Mouse (Mus musculus): ENCODE results near the gene Slc5a4b.
A peak's percentile ranks its signal among the peaks of the same experiment; 100 is the strongest.
"Not testable (repeated sequence)": the region's sequence is repeated elsewhere in the genome, so short reads cannot be mapped to it uniquely, and the experiment has no call there.

Slc5a4b gene

DNA sequence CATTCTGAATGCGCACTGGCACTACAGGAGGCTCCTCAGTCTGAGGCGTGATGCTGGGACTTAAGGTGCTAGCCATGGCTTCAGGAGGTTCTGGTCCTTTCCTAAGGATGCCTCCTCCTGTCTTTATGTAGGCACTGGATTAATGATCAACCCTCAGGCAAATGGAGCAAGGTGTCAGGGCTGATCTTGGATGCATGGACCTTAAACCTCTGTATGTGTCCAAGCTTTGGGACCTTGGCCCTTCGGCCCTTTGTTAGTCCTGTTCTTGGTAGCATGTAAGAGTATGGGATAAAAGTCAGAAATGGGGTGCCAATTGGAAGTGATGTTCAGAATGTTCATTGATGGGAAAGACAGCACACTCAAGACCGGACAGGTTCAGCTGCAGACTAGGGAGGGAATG, at the start of gene Slc5a4b:
Gene Slc5a4b, minus strand, starts transcription at position 101 of the 400 bp plus-strand sequence.
- DNase-seq (ENCODE audit: low spot score in 2 of 2): no peak

DNA sequence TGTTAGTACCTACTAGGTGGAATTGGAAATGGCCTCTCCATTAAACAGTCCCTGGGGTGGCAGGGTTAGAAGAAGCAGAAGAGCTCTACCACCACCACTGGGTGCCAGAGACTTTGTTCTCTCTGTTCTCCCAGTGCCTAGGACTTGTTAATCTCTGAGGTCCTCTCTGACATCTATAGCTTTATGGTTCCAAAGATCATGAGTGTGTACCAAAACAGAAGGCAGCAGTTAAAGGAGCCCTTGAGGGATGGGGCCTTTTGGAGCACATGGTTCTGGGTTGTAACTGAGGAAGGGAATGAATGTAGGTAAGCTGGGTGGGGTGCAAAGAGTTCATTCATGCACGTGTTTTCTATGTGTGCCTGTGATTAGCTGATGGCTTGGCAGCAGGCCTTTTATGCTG, 47.2 kb upstream of the Slc5a4b start:
- DNase-seq (ENCODE audit: low spot score in 2 of 2): no peak

DNA sequence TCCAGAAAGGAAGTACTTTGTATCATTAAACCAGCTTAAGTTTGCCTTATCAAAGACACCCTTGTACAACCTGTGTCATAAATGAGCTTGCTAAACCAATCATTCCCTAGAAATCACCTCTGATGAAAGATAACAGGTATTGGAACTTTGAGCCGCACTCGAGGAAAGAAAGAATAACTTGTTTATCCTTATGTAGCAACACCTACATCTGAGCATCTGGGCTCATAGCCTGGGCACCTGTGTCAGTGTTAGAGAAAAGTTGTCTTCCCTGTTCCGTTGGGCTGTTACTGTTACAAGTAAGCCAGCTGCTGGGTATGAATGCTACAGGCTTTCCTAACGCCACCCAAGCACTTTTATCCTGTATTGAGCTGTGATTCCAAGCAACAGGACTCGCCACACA, 46.8 kb upstream of the Slc5a4b start:
- DNase-seq (ENCODE audit: low spot score in 2 of 2): no peak

DNA sequence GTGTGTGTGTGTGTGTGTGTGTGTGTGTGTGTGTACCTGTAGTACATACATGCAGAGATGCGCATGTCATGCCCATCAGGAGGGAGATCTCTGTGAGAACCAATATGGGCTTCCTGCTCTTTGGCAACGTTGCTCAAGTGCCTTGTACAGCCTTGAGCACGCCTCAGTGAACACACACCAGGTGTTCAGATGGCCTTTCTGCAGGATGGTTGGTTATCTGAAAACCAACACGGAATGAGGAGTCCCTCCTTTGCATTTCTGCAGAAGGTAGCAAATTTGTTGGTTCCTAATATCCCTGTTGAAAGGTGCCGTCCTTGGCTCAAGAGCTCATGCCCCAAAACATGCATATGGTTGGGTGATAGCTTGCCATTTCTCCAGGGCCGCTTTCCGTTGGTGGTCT, 45.1 kb upstream of the Slc5a4b start:
- no peak for DNase-seq (ENCODE audit: low spot score in 2 of 2)

DNA sequence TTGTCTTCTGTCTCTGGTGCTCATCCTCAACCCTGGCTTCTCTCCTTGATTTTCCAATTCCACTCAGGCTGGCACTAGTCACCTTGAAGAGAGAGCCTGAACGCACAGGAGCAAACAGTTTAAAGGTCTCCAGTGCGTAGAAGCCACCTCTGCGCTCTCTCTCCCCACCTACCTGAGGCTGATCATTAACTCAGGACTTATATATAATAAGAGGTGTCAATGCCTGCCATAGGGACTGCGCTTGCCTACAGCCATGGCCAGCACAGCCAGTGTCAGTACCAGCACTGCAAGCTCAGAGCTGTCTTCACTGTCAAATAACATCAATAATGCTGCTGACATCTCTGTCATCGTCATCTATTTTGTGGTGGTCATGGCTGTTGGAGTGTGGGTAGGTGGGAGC, 36.5 kb upstream of the Slc5a4b start, which contains the start of gene Slc5a4a:
Gene Slc5a4a, plus strand, starts transcription at position 174 of the 400 bp plus-strand sequence.
- DNase-seq (ENCODE audit: low spot score in 2 of 2): no peak

DNA sequence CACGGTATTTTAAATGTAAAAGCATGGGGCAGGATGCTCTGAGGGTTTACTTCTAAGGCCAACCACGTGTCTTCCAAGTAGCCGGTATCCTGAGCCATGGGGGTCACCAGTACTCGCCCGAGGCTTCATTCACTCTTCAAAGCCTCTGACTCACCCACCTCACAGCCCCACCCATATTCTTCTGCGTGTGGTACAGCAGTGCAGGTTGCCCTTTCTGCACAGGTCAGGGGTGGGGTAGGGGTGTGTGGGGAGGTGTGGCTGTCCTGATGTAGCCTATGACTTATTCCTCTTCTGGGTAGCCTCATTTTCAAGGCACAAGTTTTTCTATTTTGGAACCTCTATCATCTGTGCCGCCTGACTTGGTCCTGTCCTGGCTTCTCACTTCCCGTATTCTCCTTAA, 36.1 kb upstream of the Slc5a4b start:
- DNase-seq (ENCODE audit: low spot score in 2 of 2): no peak

DNA sequence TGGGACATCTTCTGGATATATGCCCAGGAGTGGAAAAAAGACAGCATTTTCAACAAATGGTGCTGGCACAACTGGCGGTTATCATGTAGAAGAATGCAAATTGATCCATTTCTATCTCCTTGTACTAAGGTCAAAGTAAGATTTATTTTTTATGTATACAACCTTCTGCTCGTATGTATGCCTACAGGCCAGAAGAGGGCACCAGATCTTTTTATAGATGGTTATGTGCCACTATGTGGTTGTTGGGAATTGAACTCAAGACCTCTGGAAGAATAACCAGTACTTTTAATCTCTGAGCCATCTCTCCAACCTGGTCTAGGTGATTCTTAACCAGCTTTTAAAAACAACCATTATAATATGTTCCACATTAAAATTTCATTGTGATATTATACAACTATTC, 25.6 kb upstream of the Slc5a4b start:
- DNase-seq (ENCODE audit: low spot score in 2 of 2): no peak

DNA sequence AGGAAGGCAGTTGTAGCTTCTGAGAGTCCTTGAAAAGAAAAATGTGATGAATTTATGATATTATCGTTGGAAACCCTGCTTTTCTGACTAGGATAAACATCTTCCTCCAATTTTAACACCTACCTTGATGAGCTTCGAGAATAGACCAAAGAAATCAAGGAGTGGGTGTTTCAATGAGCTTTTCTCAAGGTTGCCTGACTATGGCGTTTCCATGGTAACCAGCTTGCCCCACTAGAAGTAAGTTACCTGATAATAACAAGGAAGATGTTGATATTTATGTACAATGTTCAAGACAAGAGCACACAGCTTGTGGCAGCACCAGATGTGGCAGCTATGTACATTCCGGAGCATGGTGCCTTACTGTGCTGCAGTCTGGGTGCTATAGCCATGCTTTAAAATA, 21.7 kb upstream of the Slc5a4b start:
- no peak for DNase-seq (ENCODE audit: low spot score in 2 of 2)

DNA sequence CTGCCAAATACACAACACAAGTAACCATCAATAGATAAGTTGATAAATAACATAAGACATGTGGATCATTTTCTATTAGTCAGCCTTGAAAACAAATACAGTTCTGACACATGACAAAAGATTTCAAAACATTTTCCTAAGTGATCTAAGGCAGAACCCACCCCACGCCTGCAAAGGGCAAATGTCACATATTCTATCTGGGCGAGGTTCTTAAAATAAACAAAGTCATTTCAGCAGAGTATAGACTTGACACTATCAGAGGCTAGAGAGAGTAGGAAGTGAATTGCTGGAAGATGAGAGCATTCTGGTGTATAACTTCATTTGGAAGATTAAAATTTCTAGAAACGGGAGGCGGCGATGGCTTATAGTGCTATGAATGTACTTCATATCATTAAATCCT, 10.7 kb upstream of the Slc5a4b start:
- DNase-seq (ENCODE audit: low spot score in 2 of 2): no peak

DNA sequence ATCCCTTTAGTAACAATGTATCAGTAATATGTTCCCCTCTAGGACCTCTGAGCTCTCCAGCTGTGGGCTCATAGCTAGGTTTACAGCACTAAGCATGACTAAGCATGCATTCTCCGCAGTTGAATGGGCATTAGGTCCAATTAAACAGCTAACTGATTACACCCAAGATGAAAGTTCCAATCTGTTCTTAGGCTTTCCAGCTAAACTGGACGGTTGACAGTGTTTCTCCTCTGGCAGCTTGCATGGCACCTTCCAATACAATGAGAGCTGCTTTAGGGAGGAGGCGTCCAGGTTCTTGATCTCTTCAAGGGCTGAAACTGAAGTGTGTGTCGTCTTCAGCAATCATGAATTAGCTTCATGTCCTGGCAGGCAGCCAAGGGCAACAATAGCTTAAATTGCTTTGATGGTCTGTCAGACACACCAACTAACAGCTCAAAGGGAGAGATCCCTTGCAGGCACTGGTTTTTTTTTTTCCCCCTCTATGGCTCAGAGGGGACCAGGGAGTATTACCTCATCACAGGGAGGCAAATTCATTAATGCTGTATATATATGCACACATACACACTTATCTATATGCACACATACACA, 9.5 kb upstream of the Slc5a4b start:
- DNase-seq (ENCODE audit: low spot score in 2 of 2): no peak

DNA sequence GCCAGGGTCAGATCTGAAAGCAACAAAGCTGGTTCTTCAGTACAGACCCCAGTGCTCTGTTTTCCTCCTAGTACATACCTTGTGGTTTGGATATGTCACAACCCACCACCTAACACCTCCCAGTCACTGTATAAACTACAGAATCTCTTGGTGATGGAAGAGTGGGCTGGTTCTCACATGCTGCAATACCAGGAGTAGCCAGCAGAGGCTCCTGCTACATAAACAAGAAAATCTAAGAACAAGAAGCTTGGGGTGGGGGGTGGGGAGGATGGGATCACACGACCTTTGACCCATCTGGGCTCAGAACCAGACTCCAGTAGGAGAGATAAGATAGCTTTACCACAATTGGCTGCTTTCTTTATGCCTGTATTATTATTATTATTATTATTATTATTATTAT, 8.0 kb upstream of the Slc5a4b start:
- no peak for DNase-seq (ENCODE audit: low spot score in 2 of 2)

DNA sequence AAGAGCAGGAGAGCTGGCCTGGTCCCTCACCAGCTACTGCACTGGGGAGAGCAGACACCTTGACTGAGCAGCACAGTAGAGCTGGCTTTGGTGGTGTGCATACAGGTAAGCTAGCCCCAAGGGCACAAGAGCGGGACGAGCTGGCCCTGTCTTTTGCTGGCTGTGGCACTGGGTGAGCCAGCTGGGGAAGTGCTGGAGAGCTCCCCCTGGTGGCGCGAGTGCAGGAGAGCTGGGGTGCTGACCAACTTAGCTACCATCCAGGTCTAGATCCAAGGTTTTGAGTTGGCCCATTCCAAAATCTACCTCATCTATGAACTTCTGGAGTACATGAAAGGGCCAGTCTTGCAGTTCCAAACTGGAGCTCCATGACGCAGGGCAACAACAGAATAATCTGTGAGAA, 7.2 kb upstream of the Slc5a4b start:
- peak in 1 of 2 experiments; percentile 30 for DNase-seq (ENCODE audit: low spot score in 2 of 2)

DNA sequence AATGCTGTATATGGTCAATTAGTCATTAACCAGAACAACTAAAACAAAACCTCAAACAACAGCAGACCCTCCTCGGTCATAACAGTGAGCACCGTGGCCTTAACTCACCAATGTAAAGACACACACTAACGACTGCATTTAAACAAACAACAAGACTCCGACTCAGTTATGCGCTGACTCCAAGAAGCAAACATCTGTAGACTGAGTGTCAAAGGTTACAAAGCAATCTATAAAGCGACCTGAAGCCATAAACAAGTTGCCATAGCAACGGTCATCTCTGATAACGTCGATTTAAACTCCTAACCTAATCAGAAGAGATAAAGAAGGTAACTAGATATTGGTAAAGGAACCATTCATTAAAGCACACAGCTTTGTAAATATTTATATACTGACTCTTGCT, 13.4 kb downstream of the Slc5a4b start:
- no peak for DNase-seq (ENCODE audit: low spot score in 2 of 2)

DNA sequence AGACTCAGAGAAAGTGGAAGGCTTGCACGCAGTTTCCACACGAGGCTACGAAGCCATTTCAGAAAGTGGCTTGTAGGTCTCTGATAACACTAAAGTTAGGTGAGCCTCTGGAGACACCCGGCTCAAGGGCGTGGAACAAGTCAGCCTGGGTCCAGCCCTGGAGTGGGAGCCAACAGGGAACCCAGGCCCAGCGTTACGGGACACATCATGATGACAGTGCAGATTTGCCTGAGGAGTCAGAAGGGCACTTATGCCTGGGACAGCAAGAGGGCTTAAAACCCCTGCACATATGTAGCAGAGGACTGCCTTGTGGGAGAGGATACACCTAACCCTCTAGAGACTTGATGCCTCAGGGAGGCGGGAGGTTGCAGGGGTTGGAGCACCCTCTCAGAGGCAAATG, 14.2 kb downstream of the Slc5a4b start:
- no peak for DNase-seq (ENCODE audit: low spot score in 2 of 2)

DNA sequence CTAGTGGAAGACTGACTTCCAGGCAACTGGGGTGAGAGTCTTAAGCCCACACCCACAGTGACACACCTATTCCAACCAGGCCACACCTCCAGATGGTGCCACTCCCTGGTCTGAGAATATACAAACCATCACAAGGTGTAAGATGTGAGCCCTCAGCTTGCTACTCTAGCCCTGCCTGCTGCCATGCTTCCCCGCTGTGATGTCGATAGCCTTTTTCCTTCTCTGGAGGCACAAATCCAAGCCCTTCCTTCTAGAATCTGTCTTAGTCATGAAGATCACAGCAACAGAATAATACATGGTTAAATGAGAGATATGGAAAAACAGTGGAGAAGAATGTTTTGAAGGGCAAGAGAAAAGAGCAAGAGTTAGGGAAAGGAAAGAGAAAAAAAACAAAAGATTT, 33.8 kb downstream of the Slc5a4b start:
- not testable (repeated sequence) for DNase-seq (ENCODE audit: low spot score in 2 of 2)

DNA sequence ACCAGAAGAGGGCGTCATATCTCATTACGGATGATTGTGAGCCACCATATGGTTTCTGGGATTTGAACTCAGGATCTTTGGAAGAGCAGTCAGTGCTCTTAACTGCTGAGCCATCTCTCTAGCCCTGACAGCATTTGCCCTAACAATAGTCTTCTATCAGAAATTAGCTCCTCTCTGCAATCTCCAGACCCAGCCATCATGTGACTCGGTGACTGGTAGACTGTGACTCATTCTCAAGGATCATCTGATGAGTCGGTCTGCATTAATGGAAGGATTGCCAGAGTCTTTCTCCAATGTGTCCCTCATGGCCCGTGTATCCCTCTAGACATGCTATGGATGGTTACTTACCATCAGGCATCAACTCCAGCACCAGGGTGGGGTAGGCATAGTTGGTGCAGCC, 38.7 kb downstream of the Slc5a4b start:
- not testable (repeated sequence) for DNase-seq (ENCODE audit: low spot score in 2 of 2)

DNA sequence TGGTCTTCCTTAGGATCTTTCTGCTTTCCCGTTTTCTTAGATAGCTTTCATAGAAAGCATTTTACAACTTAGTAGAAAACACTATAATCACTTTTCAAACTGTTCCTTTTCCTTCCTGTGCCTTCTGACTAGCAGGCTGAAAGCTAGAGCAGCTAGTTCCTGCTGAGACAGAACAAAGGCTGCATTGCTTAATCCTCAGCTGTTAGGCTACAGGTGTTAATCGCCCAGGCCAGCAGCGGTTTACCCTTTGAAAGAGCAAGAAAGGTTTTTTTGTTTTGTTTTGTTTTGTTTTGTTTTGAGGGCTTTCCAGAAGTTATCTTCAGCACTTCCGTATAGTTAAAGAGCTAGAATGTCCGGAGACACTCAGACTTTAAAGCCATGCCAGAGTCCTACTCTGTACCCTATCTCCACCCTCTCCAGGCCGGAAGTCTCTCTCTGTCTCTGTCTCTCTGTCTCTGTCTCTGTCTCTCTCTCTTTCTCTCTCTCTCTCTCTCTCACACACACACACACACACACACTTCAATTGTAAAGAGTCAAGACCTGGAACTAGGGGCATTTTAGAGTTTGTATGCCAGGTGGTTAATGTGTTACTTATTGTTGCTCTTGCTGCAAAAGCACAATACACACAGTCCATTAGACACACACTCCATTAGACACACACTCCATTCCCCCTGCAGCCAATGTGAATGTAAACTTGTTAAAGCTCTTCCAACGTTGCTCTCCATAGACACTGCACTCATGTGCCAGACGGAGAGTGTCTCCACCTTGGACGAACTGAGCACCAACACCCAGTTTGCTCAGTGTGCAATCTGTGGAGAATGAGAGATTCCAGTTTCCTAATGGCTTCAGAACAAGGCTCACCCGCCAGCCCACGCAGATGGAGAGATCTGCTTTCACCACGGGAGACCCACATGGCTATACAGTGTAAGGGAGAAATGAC, 42.8 kb downstream of the Slc5a4b start:
- no peak for DNase-seq (ENCODE audit: low spot score in 2 of 2)

DNA sequence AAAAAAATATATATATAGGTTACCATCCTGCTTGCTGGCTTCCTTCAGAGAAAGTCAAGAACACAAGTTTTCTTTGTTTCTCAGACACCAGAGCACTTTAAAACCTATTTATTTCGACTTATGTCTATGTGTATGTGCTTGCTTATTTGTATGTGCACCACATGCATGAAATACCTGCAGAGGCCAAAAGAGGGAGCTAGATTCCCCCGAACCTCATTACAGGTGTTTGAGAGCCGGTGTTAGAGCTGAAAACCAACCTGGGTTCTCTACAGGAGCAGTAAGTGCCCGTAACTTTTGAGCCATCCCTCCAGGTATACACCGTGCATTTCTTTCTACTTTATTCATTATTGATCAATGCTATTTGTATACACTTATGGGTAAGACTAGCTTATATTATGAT, 48.3 kb downstream of the Slc5a4b start:
- DNase-seq (ENCODE audit: low spot score in 2 of 2): no peak

DNA sequence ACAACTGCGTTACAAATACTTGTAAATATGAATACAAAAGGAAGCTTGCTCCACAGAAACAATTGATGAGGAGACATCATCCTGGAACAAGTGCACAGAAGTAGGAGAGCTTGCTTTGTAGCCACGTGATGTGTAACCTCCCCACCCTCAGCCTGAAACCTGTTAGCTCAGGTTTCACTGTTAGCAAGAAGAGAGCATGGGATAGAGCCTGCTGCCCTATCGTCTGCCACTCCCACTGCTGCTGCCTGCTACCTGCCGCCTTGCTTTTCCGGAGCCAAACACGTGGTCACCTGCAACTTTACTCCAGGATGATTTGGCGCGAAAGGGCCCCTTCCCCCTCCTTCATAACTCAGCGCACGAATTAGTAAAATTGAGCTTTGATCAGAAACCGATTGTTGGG, 58.9 kb downstream of the Slc5a4b start:
- DNase-seq (ENCODE audit: low spot score in 2 of 2): no peak

DNA sequence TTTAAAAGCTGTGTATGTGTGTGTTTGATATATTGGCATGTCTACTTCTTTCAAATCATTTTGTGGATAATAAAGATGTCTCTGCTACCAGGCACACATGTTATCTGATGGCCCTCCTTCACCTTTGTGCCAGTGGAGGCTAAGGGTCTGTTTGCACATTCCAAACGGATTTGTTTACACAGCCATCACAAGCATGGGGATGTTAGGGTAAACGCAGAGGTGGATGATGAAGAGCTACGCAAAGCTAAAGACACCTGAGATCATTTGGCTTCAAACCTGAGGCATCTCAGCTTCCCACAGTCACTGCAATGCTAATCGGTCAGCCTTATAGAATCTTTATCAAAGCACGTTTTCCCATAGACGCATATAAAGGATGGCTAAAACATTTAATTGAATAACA, 61.8 kb downstream of the Slc5a4b start:
- DNase-seq (ENCODE audit: low spot score in 2 of 2): no peak

DNA sequence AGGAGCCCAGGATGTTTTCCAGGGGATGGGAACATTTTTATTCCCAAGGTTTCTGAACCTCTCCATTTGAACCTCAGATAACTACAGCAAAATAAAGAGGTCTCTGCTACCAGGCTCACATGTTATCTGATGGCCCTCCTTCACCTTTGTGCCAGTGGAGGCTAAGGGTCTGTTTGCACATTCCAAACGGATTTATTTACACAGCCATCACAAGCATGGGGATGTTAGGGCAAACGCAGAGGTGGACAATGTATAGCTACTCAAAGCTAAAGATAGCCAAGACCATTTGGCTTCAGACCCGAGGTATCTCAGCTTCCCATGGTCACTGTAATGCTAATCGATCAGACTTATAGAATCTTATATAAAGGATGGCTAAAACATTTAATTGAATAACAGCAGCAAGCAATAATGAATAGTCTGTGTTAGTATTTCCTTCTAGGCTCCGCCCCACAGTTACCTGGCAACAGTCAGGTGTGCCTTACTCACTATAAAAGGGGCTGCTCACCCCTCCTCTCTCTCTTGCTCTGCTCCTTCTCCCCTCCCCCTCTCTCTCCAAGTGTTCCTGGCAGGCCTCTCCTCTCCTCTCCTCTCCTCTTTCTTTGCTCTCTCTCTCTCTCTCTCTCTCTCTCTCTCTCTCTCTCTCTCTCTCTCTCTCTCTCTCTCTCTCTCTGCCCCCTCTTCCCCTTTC, 63.4 kb downstream of the Slc5a4b start:
- DNase-seq (ENCODE audit: low spot score in 2 of 2): no peak

DNA sequence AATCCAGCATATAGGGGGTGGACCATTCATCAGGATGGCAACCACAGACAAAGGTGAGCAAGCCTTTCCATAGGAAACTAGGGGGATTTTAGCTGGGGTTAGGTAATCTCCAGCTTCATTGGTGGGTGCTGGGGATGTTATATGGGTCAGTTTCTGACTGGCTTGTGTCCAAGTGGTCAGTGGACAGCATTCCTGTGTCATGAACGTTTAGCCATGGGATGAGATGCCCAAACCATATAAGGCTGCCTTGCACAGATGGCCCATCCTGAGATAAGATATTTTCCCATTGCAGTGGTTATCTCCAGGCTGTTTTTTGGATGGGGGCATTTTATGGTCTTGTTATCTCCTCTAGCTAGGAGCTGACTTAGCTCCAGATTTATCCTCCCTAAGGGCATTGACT, 64.0 kb downstream of the Slc5a4b start:
- DNase-seq (ENCODE audit: low spot score in 2 of 2): no peak

DNA sequence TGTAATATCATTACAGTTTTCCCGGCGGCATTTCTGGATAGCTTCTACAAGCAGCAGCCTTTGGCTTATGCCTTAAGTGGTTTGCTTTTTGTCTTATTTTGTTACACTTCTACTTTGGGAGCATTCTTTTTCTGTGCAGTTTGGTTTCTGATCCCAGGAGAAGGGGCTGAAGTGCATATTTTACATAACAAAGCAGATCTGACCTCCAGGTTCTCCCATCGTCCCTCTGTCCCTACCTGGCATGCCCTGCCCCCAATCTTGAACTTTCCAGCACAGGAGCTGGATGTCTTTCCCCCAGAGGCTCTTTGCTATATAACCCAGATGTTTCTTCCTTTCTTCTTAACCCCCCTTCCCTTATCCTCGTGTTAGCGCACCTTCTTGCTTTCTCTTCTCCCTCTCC, 65.4 kb downstream of the Slc5a4b start:
- DNase-seq (ENCODE audit: low spot score in 2 of 2): no peak

All from urinary bladder, postnatal 4 days (tissue).